In genomic region chr5:140331615-140332512, GRCm38 (mm10) we compare ENCODE assay signal across 8 mouse cellular contexts. TPM values are rescaled to one million over a fixed set of nuclear protein-coding genes. Genes with fewer than 3 reads are reported as not detected.
DNase-seq lines count a peak whose midpoint lies in the region; ATAC-seq and TF ChIP-seq lines count a peak whose summit lies in the region.

Mrm2 (minus strand) TSS chr5:140331898.

- WGBS in hindbrain, postnatal 0 days = under 1% methylated on average over 39 of the region's 39 CpGs
- WGBS in macrophage (ENCODE audit: missing documents) = 2% methylated on average over 39 of the region's 39 CpGs

- TF ChIP-seq CTCF in gastrocnemius, adult 2 months (IDR thresholded peaks at IDR 0.05) = peak; percentile 93
- TF ChIP-seq CTCF in hindbrain, postnatal 0 days (IDR thresholded peaks at IDR 0.05; ENCODE audit: low read depth) = peak; percentile 83

- H3K27ac ChIP-seq in gastrocnemius, adult 2 months = peak within 1 kb of the TSS; percentile 89
- peak within 1 kb of the TSS; percentile 86 for H3K27ac ChIP-seq in hindbrain, postnatal 0 days
- peak within 1 kb of the TSS; percentile 67 for H3K27ac ChIP-seq in macrophage

- H3K79me2 ChIP-seq in macrophage (ENCODE audit: inconsistent target) = peaks cover under 1% of the 10 kb centered on the region; the same call in 1 of the 2 replicates

- H3K27me3 ChIP-seq in hindbrain, postnatal 0 days (ENCODE audit: insufficient read depth, low read length) = no peaks in the 10 kb centered on the region

- peak; percentile 84 for ATAC-seq in common myeloid progenitor, adult 5-6 weeks (replicated peaks; ENCODE audit: low read depth, poor library complexity, severe bottlenecking)
- peak; percentile 86 for ATAC-seq in hindbrain, postnatal 0 days

- peaks cover 10% of the 10 kb centered on the region for H3K4me1 ChIP-seq in hindbrain, postnatal 0 days (ENCODE audit: insufficient read depth, low read length)

- peak within 1 kb of the TSS; percentile 85 for H3K4me2 ChIP-seq in hindbrain, postnatal 0 days (ENCODE audit: low read depth, low read length)

- intact Hi-C loops in gastrocnemius, adult 2 months (cut with DNase I) = loop anchor here (5.0 kb wide), 1 partner anchor 55 kb away; the partner anchor contains the start of gene Snx8

- peaks cover 8% of the 10 kb centered on the region; the same call in 1 of the 2 replicates for H3K36me3 ChIP-seq in hindbrain, postnatal 0 days (ENCODE audit: insufficient read depth, low read length)
- H3K36me3 ChIP-seq in macrophage (ENCODE audit: inconsistent target) = peaks cover 7% of the 10 kb centered on the region; the same call in 1 of the 2 replicates

- H3K9ac ChIP-seq in hindbrain, postnatal 0 days (replicated peaks; ENCODE audit: low read length) = peak within 1 kb of the TSS; percentile 66

- peak; percentile 97 for DNase-seq in ZHBTc4 (ENCODE audit: low read depth, low spot score)
- DNase-seq in gastrocnemius, adult 2 months = peak; percentile 89
- DNase-seq in hindbrain, postnatal 0 days (ENCODE audit: low spot score) = peak; percentile 86
- DNase-seq in left cerebral cortex, adult 18-20 months (ENCODE audit: low spot score in 2 of 2) = peak; percentile 76 to 79
- DNase-seq in retina, postnatal 7 days (ENCODE audit: low read depth, low spot score) = peak; percentile 62
- DNase-seq in urinary bladder, adult 18-20 months (ENCODE audit: low spot score in 2 of 2) = peak; percentile 60 to 88

- no peaks in the 10 kb centered on the region for H3K9me3 ChIP-seq in hindbrain, postnatal 0 days (ENCODE audit: low read length)

- peak within 1 kb of the TSS; percentile 87 for H3K4me3 ChIP-seq in gastrocnemius, adult 2 months
- H3K4me3 ChIP-seq in hindbrain, postnatal 0 days (ENCODE audit: low read length) = peak within 1 kb of the TSS; percentile 62
- peak within 1 kb of the TSS; percentile 78 for H3K4me3 ChIP-seq in macrophage (ENCODE audit: inconsistent target)

RNA-seq across cellular contexts. Expression of gene Mrm2, which starts in this region (rescaled TPM):
- total RNA-seq in common myeloid progenitor, adult 5-6 weeks (2017) = 8.4 and 12.0 TPM in 2 replicates
- 1 to 10 TPM; 6.0 to 9.0 TPM for total RNA-seq in gastrocnemius, adult 2 months (2021)
- 14.5 and 15.6 TPM in 2 replicates for total RNA-seq in hindbrain, postnatal 0 days (2014; rRNA removed)
- polyA plus RNA-seq in hindbrain, postnatal 0 days (2015; fragmentation: Nextera tagmentation; extraction: Ambion mirVana) = 15.0 and 15.8 TPM in 2 replicates
- 10 to 100 TPM in 1 of 2 experiments, 1 to 10 TPM in 1; 9.5 to 12.2 TPM for total RNA-seq in left cerebral cortex, adult 18-20 months (2021)
- total RNA-seq in macrophage (2018; cell fraction: chromatin; rRNA removed) = 100 to 1,000 TPM in 1 of 26 experiments, 10 to 100 TPM in 20, 1 to 10 TPM in 5; 4.4 to 121 (median 14.7) TPM
- 1 to 10 TPM in 25 of 26 experiments, under 1 TPM in 1; 0.71 to 7.8 (median 5.9) TPM for total RNA-seq in macrophage (2018; cell fraction: cytosol; rRNA removed)
- total RNA-seq in macrophage (2018; cell fraction: nucleus; rRNA removed) = 10 to 100 TPM in 16 of 26 experiments, 1 to 10 TPM in 10; 5.8 to 79.6 (median 11.5) TPM
- 7.2 to 10.1 TPM (median 8.1 TPM) in 3 replicates for polyA plus RNA-seq in macrophage (2018)

Comparison
In these comparisons a context has a peak if more than half of its experiments do, and no peak if none do; other contexts are left out.
1. Peak in every context shown above with its lines: DNase-seq, ATAC-seq, H3K4me3 ChIP-seq and H3K27ac ChIP-seq.